Mouse (Mus musculus): ENCODE data around the gene Dtnb.

- no peak for TF ChIP-seq MYOD1 (IDR thresholded peaks at IDR 0.05; ENCODE audit: control insufficient read depth, insufficient read length, low read depth)
- TF ChIP-seq CTCF (IDR thresholded peaks at IDR 0.05; ENCODE audit: control insufficient read depth, insufficient read depth, insufficient read length), result no peak
- TF ChIP-seq USF1 (IDR thresholded peaks at IDR 0.05; ENCODE audit: low read depth), result no peak
- TF ChIP-seq MAX (IDR thresholded peaks at IDR 0.05), result no peak
- no peak for TF ChIP-seq CEBPB (IDR thresholded peaks at IDR 0.05; ENCODE audit: low read depth)
- no peak for TF ChIP-seq MYOG (IDR thresholded peaks at IDR 0.05; ENCODE audit: control insufficient read depth, extremely low read depth, insufficient read length)
- TF ChIP-seq FOSL1 (IDR thresholded peaks at IDR 0.05; ENCODE audit: insufficient read depth, low read length, poor library complexity, severe bottlenecking), result no peak
These were observed 238.3 kb downstream of the Dtnb start for GRCm38 (mm10) chr12:3810455-3810854.

Measured in C2C12 (cell line).